Mouse (Mus musculus): ENCODE data around the gene Trip4.

DNA sequence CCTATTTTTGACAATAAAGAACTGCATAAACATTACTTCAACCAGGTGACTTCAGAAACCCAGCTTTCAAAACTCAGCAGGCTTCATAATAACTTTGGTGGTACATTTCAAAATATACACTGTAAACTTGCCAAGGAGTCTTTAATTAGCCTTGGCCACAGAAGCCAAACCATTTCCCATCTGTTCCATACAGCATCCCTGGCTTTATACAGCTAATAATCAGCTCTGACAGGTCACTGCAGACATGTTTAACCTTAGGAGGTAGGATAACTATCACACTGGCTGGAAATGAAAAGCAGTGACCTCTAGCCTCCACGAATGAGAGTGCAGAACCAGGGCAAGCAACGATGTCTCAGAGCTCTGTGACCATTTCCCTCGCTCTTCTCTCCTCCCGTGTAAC, 108.8 kb downstream of the Trip4 start:
- TF ChIP-seq CTCF (conservative IDR thresholded peaks at IDR 0.05; ENCODE audit: low read length) (no peak), POU5F1 (IDR thresholded peaks at IDR 0.05; ENCODE audit: borderline replicate concordance, low read length) (no peak)

Measured in E14TG2a.4 (cell line).